Mouse (Mus musculus) liver, postnatal 0 days (tissue): ENCODE measurements at regions not wholly inside any gene's neighbourhood (a gene's known extent, or its start where the extent isn't known, plus 50 kb on each side); places are given as distances from the start of the nearest gene placed in this dataset.

Experiments used
- ATAC-seq: fragments of 200-750 bp; cut with Nextera tagmentation; 2 replicates; pipeline ENCODE4 v1.8.0; 2017; ENCODE audit warnings: mild to moderate bottlenecking, moderate library complexity
- DNase-seq: peaks from one replicate; pipeline ENCODE4 v3.0.0-alpha.2; 2016
- H3K27ac ChIP-seq: fragments of 300-500 bp; sonication (generic); 2 replicates; pipeline ENCODE4 v1.5.1; 2014; ENCODE audit warnings: antibody characterized with exemption, moderate library complexity, mild to moderate bottlenecking, low read depth
- H3K27me3 ChIP-seq: fragments of 300-500 bp; sonication (generic); 2 replicates; pipeline ENCODE4 v1.6.1; 2014; ENCODE audit warnings: low read length, control low read depth, mixed read lengths; ENCODE audit not compliant: insufficient read depth
- H3K36me3 ChIP-seq: fragments of 300-500 bp; sonication (generic); replicated peaks from 2 replicates; pipeline ENCODE4 v1.6.1; 2014; ENCODE audit warnings: mild to moderate bottlenecking, control low read depth, low read length, moderate library complexity, mixed read lengths; ENCODE audit not compliant: insufficient read depth
- H3K4me1 ChIP-seq: fragments of 300-500 bp; sonication (generic); 2 replicates; pipeline ENCODE4 v1.6.1; 2014; ENCODE audit warnings: antibody characterized with exemption, mild to moderate bottlenecking, control low read depth; ENCODE audit not compliant: insufficient read depth
- H3K4me2 ChIP-seq: fragments of 300-500 bp; sonication (generic); 2 replicates; pipeline ENCODE4 v1.6.1; 2014; ENCODE audit warnings: low read depth, mild to moderate bottlenecking, low read length, moderate library complexity, mixed read lengths
- H3K4me3 ChIP-seq: fragments of 300-500 bp; sonication (generic); 2 replicates; pipeline ENCODE4 v1.5.1; 2014; ENCODE audit warnings: low read depth, low read length
- H3K9ac ChIP-seq: fragments of 300-500 bp; sonication (generic); replicated peaks from 2 replicates; pipeline ENCODE4 v1.6.1; 2014; ENCODE audit warnings: mild to moderate bottlenecking, moderate library complexity
- H3K9me3 ChIP-seq: fragments of 300-500 bp; sonication (generic); 2 replicates; pipeline ENCODE4 v1.6.1; 2016; ENCODE audit warnings: mild to moderate bottlenecking, control low read depth, low read length, mixed read lengths
- CTCF ChIP-seq: sonication (generic); IDR thresholded peaks from 2 replicates; pipeline ENCODE4 v1.5.1; 2016; ENCODE audit warnings: antibody characterized with exemption, low read depth
- EP300 ChIP-seq: IDR thresholded peaks from 2 replicates; pipeline ENCODE4 v1.6.1; 2016; ENCODE audit warnings: antibody characterized with exemption, low read depth, mild to moderate bottlenecking
- WGBS: fragments of 180-500 bp; shearing (Covaris S2); extraction: QIAGEN DNeasy Blood & Tissue Kit; methylation state at CpG from one replicate; pipeline ENCODE4 v1.1.7; 2014; ENCODE audit not compliant: insufficient replicate concordance; 5-methylcytosine and 5-hydroxymethylcytosine counted together

DNA sequence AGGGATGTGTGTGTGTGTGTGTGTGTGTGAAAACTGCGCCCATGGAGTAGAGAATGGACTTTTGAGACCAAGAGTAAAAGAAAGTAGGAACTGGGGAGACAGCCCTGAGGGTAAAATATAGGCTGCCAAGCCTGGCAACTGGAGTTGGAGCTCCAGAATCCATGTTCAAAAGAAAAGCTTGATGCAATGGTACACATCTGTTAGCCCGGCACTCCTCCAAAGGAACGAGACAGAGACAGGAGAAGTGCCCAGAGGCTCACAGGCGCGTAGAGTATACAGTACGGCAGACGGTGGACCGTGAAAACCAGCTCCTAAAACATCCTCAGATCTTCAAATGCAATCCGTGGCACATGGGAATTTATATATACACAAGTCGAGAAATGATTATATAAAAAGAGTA is 116.4 kb downstream of the Zfp281 start:
- H3K27me3 ChIP-seq = no peaks in the 10 kb centered on the region
- no peak overlapping the region for H3K9ac ChIP-seq
- TF ChIP-seq CTCF (no peak), EP300 (no peak)
- H3K36me3 ChIP-seq = no peaks in the 10 kb centered on the region
- H3K27ac ChIP-seq = no peak overlapping the region
- DNase-seq (no peak), ATAC-seq (no peak)
- 81% methylated on average over 10 of the region's 10 CpGs for WGBS
- no peak overlapping the region for H3K4me2 ChIP-seq
- no peaks in the 10 kb centered on the region for H3K4me1 ChIP-seq
- no peaks in the 10 kb centered on the region for H3K9me3 ChIP-seq
- no peak overlapping the region for H3K4me3 ChIP-seq

DNA sequence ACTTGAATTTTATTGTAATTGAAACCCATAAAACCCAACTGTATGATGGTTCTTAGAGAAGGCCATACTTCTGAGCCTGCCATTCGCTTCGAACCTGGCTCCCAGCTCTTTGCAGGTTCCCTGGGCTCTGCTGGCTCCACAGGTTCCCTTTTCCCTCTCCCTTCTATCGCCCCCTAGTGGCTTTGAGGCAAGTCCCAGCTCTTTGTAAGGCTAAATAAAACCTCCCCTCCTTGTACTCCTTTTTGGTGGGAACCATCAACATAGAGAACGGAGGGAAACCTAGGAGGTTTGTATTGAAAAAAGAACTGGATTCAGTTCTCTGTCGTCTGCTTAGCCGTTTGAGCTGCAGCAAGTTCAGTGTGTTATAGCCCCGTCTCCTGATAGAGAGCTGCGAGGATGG is 124.5 kb downstream of the Zfp281 start:
- no peaks in the 10 kb centered on the region for H3K27me3 ChIP-seq
- H3K36me3 ChIP-seq = no peaks in the 10 kb centered on the region
- TF ChIP-seq CTCF (peak; percentile 73), EP300 (no peak)
- WGBS = 56% methylated on average over 8 of the region's 8 CpGs
- no peak for ATAC-seq
- no peak overlapping the region for H3K9ac ChIP-seq
- H3K27ac ChIP-seq = no peak overlapping the region
- no peaks in the 10 kb centered on the region for H3K9me3 ChIP-seq
- no peak overlapping the region for H3K4me2 ChIP-seq
- H3K4me3 ChIP-seq = no peak overlapping the region
- H3K4me1 ChIP-seq = no peaks in the 10 kb centered on the region
- DNase-seq = peak; percentile 38

DNA sequence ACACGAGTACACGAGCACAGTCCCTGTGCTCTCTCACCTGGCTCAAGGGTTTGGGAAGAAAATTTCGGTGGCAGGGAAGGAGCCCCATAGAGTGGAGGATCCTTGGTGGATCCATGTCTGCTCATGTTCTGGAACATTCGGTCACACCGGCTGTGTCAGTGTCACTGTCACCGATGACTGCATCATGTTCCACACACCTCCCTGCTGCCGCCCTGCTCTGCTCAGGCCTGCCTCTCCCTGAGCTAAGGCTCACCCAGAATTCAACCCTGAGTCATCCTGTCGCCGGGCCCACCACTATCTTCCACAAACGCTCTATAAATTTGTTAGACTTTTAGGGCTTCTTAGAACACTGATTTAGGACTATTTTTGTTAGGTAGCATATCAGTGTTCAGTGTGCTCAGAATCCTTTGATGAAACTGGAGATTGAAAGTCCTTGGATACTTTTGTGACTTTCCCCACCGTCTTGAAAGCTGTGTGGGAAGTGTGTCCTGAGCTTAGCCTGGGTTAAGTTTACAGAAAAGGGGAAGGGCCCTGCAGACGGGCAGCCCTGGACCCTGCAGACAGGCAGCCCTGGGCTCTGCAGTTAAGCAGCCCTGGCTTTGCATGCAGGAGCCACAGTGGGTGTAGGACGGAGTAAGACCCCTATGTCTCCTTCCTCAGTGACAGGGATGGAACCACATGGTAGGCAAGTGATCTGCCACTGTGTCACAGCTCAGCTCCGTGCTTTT is 126.9 kb downstream of the Zfp281 start:
- no peak for DNase-seq
- H3K9me3 ChIP-seq = no peaks in the 10 kb centered on the region
- H3K9ac ChIP-seq = no peak overlapping the region
- TF ChIP-seq CTCF (no peak), EP300 (no peak)
- no peaks in the 10 kb centered on the region for H3K36me3 ChIP-seq
- H3K4me1 ChIP-seq = no peaks in the 10 kb centered on the region
- H3K27ac ChIP-seq = no peak overlapping the region
- H3K4me3 ChIP-seq = no peak overlapping the region
- ATAC-seq = no peak
- H3K27me3 ChIP-seq = no peaks in the 10 kb centered on the region
- 64% methylated on average over 14 of the region's 14 CpGs for WGBS
- H3K4me2 ChIP-seq = no peak overlapping the region

DNA sequence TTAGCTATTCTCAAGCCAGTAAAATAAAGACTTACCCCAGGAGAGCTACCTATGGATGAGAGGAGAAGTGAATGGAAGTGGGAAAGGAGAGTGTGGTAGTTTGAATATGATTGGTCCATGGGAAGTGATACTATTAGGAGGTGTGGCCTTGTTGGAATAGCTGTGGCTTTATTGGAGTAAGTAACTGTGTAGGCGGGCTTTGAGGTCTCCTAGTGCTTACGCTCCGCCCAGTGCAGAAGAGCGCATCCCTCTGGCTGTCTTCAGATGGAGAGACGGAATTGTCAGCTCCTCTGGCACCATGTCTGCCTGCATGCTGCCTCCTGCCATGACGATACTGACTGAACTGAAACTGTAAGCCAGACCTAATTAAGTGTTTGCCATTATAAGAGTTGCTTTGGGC is 129.6 kb downstream of the Zfp281 start:
- no peak overlapping the region for H3K27ac ChIP-seq
- no peaks in the 10 kb centered on the region for H3K9me3 ChIP-seq
- no peaks in the 10 kb centered on the region for H3K4me1 ChIP-seq
- H3K9ac ChIP-seq = no peak overlapping the region
- 96% methylated on average over 6 of the region's 6 CpGs for WGBS
- H3K36me3 ChIP-seq = no peaks in the 10 kb centered on the region
- ATAC-seq (no peak), DNase-seq (no peak)
- no peak overlapping the region for H3K4me3 ChIP-seq
- no peaks in the 10 kb centered on the region for H3K27me3 ChIP-seq
- TF ChIP-seq CTCF = no peak
- TF ChIP-seq EP300 = no peak
- H3K4me2 ChIP-seq = no peak overlapping the region

DNA sequence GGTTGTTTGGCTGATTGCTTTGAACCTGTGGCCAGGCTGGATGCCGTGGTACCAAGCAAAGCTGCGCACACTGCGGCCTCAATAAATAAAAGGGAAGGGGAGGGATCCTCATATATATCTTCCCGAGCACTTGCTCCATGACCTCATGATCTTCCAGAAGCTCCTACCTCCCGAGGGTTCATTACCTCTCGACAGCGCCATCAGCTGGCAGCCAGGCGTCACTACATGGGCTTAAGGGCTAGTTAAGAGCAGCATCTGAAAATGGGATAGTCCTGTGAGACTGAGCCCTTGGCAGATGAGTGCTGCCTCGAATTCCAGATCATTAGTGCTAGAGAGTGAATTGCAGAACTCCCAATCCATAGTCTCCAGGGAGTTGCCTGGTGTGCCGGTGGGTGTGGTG is 134.0 kb downstream of the Zfp281 start:
- no peak for TF ChIP-seq EP300
- TF ChIP-seq CTCF = no peak
- H3K4me3 ChIP-seq = no peak overlapping the region
- no peak for DNase-seq
- no peak overlapping the region for H3K9ac ChIP-seq
- no peaks in the 10 kb centered on the region for H3K27me3 ChIP-seq
- no peak for ATAC-seq
- H3K4me2 ChIP-seq = no peak overlapping the region
- H3K9me3 ChIP-seq = no peaks in the 10 kb centered on the region; the same call in 1 of the 2 replicates
- H3K4me1 ChIP-seq = no peaks in the 10 kb centered on the region
- H3K27ac ChIP-seq = no peak overlapping the region
- 61% methylated on average over 10 of the region's 10 CpGs for WGBS
- no peaks in the 10 kb centered on the region for H3K36me3 ChIP-seq

DNA sequence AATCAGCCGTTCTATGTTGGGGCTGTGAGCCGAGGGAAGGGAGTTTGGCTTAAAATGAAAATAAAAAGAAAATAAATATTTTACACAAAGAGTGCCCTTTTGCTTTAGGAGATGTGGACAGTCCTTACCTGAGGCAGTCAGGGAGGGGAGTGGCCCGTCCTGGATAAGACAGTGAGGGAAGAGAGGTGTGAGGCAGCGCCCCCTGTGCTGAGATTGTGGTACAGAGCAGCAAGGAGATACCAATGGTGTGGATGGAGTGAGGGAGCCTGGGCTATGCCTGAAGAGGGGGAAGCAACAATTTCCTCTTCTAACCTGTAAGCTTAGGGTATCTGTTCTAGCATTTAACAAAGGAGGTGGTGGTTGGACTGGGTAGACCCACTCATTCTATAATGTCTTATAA is 134.5 kb downstream of the Zfp281 start:
- Histone ChIP-seq H3K36me3 (no peaks in the 10 kb centered on the region), H3K9me3 (no peaks in the 10 kb centered on the region; the same call in 1 of the 2 replicates), H3K27me3 (no peaks in the 10 kb centered on the region), H3K9ac (no peak overlapping the region), H3K4me1 (no peaks in the 10 kb centered on the region), H3K4me2 (no peak overlapping the region), H3K27ac (no peak overlapping the region), H3K4me3 (no peak overlapping the region)
- TF ChIP-seq EP300 = no peak
- TF ChIP-seq CTCF = no peak
- ATAC-seq (no peak), DNase-seq (no peak)
- WGBS = 79% methylated on average over 4 of the region's 4 CpGs

DNA sequence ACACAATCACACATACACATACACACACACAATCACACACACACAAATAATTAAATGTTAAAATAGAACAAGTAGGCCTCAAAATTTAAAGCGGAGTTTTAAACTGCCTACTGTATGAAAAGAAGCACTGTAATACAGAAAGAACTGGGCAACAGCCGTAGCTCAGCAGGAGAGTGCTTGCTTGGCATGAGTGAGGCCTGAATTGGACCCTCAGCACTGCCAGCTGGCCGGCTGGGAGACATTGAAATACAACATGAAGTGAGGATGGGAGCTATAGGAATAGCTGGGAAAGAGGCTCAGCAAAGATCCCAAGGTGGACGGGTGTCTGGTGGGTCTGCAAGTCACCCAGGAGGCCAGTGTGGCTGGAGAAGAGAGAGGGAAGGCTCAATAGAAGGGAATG is 136.8 kb downstream of the Zfp281 start:
- no peak for DNase-seq

More for the DNA sequence above, 136.8 kb downstream of the Zfp281 start:
- no peak overlapping the region for H3K4me3 ChIP-seq
- H3K4me1 ChIP-seq = no peaks in the 10 kb centered on the region
- no peaks in the 10 kb centered on the region; the same call in 1 of the 2 replicates for H3K9me3 ChIP-seq
- ATAC-seq = no peak
- 85% methylated on average over 4 of the region's 4 CpGs for WGBS
- no peaks in the 10 kb centered on the region for H3K27me3 ChIP-seq
- TF ChIP-seq EP300 = no peak
- TF ChIP-seq CTCF = no peak
- no peak overlapping the region for H3K27ac ChIP-seq
- H3K36me3 ChIP-seq = no peaks in the 10 kb centered on the region
- H3K9ac ChIP-seq = no peak overlapping the region
- H3K4me2 ChIP-seq = no peak overlapping the region
